Mouse (Mus musculus): ENCODE results near the gene Fancd2.
A peak's percentile ranks its signal among the peaks of the same experiment; 100 is the strongest.

Fancd2 gene

GRCm38 (mm10) chr6:113609293-113609692 is 77.8 kb downstream of the Fancd2 start:
- no peak for DNase-seq (ENCODE audit: low spot score in 2 of 2)

GRCm38 (mm10) chr6:113612258-113612969 is 80.9 kb downstream of the Fancd2 start:
- peak in 1 of 2 experiments; percentile 56 for DNase-seq (ENCODE audit: low spot score in 2 of 2)

DNA sequence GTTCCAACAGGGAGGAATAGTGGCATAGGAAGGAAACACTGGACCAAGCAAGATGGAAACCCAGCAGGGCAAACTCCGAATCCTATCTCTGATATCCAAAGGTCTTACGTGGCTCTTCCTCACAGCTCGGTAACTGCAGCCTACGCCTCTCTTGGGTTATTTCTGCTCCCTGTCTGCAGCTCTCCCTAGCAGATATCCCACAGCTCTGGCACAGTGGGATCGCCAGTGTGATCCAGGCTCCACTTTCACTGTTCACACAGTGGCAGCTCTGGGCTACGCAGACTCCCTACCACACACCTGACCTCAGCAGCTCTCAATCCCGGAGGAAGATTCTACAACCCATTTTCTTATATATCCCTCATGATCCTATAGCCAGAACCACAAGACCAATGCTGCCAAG is 82.7 kb downstream of the Fancd2 start:
- DNase-seq (ENCODE audit: low spot score in 2 of 2): peak in 1 of 2 experiments; percentile 53

DNA sequence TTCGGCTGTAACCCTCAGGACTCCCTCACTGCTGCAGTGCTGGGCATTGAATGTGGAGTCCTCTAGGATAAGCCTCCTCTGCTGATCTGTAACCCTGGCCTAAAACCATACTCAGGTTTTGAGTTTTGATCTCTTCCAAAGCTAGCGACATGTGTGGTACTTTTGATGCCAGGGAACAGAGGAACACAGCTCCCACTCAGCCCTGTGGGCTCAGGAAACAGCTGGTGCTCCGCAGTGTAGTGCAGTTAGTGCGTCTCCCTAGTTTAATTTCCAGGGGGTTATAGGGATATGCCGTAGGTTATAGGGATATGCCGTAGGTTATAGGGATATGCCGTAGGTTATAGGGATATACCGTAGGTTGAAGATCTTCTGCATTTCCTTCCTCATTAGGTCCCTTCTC is 83.5 kb downstream of the Fancd2 start:
- no peak for DNase-seq (ENCODE audit: low spot score in 2 of 2)

DNA sequence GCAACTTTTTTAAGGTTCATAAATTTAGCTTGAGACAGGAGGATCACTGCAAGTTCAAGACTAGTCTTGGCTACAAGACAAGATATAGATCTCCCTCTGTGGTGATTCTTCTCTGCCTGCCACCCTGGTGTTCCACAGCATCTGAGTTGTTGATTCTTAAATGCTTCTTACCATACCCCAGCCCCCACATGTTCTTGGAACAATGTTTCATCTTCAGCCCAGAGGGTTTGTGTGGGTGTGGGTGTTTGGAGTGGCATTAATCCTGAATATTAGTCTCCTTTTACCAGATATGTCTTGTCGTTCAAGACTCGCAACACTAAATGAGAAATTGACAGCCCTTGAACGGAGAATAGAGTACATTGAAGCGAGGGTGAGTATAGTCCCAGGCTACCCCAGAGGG is 84.0 kb downstream of the Fancd2 start:
- DNase-seq (ENCODE audit: low spot score in 2 of 2): no peak

DNA sequence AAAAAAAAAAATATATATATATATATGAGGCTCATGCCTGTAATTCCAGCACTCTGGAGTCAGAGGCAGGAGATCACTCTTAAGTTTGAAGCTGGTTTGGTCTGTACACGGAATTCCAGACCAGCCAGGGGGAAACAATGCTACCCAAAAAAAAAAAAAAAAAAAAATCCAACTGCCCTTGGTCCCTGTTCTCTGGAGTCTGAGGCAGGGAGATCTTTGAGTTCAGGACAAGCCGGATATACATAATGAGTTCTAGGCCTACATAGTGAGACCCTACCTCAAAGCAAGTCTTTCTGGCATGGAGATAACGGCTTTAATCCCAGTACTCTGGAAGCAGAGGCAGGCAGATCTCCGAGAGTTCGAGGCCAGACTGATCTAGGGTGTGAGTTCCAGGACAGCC is 91.9 kb downstream of the Fancd2 start:
- no peak for DNase-seq (ENCODE audit: low spot score in 2 of 2)

- peak; percentile 84 to 87 for DNase-seq (ENCODE audit: low spot score in 2 of 2)
These were observed 92.7 kb downstream of the Fancd2 start, which contains the start of gene Vhl for GRCm38 (mm10) chr6:113623941-113624751. TSS of gene Vhl (plus strand) at chr6:113623959.

DNA sequence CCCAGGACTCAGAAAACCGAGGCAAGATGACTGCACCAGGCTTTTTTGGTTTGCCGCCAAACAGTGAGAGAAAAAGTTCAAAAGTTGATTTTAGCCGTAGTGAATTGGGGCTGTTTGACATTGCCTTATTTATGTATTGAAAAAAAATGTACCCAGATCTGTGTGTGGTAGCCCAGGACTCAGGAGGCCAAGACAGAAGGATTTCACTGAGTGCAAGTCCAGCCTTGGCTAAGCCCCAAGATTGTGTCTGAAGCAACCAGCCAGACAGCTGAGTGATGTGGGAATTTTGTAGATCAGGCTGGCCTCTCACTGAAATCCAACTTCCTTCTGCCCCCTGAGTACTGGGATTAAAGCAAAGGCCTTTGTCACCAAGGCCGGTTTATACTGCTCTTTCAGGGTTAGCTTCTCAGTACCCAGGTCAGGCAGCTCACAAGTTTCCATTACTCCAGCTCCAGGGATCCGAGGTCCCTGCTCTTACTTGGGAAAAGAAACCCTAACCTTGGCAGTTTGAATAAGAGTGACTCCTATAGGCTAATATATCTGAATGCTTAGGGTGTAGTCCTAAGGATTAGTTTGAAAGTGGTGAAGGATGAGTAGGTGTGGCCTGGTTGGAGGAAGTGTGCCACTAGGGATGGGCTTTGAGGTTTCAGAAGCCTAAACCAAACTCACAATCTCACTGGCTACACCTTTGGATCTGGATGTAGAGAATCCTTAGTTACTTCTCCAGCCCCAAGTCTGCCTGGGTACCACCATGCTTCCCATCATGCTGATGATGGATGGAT is 93.7 kb downstream of the Fancd2 start:
- DNase-seq (ENCODE audit: low spot score in 2 of 2): no peak

- no peak for DNase-seq (ENCODE audit: low spot score in 2 of 2)
These were observed 98.8 kb downstream of the Fancd2 start for GRCm38 (mm10) chr6:113630322-113630721.

- DNase-seq (ENCODE audit: low spot score in 2 of 2): no peak
These were observed 101.4 kb downstream of the Fancd2 start for GRCm38 (mm10) chr6:113632863-113633262.

DNA sequence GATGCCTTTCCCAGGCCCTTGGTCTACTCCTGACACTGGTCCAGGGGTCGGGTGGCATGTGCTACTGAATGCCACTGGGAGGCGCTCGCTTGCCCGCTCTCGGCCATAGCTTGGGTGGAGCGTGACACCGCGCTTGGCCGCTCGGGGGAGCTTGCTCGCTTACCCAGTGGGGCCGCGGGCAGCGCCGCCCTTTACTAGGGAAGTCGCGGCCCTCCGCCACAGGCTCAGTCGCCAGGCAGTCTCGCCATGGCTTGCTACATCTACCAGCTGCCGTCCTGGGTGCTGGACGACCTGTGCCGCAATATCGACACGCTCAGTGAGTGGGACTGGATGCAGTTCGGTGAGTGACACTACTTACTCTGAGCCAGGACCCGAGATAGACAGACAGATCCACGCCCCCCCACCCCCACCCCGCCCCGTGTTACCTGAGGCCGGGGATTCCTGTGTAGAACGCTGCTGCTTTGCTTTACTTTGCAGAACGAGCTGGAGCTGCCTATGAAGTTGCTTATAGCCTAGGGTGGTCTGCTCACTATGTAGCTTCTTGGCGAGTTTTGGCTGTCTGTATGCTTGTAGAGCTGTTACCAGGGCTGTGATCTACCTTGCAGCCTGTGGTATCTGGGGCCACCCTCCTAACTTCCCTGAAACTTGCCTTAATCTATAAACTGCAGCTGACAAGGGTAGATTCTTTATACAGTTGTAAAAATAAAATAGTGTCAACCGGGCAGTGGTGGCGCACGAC is 107.0 kb downstream of the Fancd2 start, which contains the start of gene Irak2:
Irak2 (plus strand) TSS at position 166 of the 739 bp plus-strand sequence.
- peak; percentile 88 to 90 for DNase-seq (ENCODE audit: low spot score in 2 of 2)

DNA sequence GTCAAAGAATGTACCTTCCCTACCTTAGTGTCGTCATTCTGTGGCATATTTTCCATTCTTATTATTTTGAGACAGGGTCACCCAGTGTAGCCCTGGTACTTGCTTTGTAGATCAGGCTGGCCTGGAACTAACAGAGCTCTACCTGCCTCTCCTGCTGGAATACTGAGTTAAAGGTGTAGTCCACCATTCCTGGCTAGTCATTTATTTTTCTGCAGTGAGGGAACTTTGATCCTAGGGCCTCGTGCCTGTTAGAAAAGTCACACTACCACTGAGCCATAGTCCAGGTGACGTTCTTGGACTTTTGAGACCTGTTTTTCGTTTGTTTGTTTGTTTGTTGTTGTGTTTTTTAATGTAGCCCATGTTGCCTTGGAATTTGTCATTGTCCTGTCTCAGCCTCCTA is 107.7 kb downstream of the Fancd2 start:
- no peak for DNase-seq (ENCODE audit: low spot score in 2 of 2)

GRCm38 (mm10) chr6:113642605-113643004 is 111.1 kb downstream of the Fancd2 start:
- DNase-seq (ENCODE audit: low spot score in 2 of 2): no peak

DNA sequence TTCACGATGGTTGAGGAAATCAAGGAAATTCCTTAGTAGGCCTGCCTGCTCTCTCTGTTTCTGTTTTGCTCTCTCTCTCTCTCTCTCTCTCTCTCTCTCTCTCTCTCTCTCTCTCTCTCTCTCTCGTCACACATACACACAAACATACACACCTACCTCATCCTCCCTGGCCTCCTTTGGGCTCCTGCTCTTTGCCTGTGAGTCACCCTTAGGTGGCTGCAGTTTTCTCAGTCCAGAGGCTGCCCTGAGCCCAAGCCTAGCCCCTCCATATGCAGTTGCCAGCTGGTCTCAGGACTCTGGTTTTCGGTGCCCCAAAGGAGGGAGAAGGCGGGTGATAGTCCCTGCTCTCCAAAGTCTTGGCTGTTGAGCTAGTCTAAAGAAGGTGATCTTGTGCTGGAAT is 111.5 kb downstream of the Fancd2 start:
- DNase-seq (ENCODE audit: low spot score in 2 of 2): no peak

DNA sequence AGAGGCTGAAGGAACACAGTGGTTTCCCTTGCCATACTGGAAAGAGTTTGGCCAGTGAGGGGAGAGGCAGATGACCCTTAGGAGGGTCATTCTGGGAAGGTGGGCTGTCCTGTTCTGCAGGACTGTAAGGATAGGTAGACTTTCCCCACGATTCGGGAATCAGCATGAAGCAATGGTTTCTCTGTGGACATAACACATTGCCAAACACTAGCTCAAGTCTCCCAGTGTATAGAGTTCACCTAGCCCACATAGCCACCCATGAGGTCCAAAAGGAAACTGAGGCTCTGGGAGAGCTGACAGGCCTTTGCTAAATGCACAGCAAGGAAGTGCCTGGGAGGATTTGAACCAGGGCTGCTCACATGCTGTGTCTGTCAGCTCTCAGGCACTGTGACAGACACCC is 112.5 kb downstream of the Fancd2 start:
- DNase-seq (ENCODE audit: low spot score in 2 of 2): no peak

DNA sequence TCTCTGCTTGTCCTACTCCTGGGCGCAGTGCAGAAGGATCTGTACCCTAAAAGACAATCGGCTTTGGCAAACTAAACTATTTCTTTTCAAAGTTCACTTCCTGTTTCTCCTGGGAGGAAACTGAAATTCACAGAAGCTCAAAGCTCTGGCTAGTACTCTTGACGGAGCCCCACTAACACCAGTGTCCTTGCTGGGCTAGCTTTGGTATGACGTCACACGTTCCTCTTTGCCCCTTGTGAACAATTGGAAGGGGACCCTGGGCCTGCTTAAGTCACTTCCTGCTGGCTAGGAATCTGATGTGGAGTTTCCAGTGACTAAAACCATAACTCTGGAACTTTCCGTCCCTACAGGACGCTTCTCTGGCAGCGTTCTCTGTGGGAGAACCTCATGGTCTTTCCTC is 113.3 kb downstream of the Fancd2 start:
- peak in 1 of 2 experiments; percentile 45 for DNase-seq (ENCODE audit: low spot score in 2 of 2)

Measured in right cerebral cortex, postnatal 36 days (tissue).